Mouse (Mus musculus) heart, adult 8-10 months (tissue): Measurements from ENCODE around the gene Stag2. TPM values are rescaled to one million over a fixed set of nuclear protein-coding genes. Genes with fewer than 3 reads are reported as not detected.
A peak's percentile ranks its signal among the peaks of the same experiment; 100 is the strongest.

ENCODE experiments used
- DNase-seq: peaks from one replicate; pipeline ENCODE4 v3.0.0; 2022; ENCODE audit warnings: low spot score
- total RNA-seq, 4 experiments: library from RNA; stranded (reverse); gene quantifications; 2 replicates each; pipeline ENCODE4 v1.2.4; 2022

Gene Stag2
- 10 to 100 TPM; 32.6 to 43.5 (median 37.6) TPM for total RNA-seq

DNA sequence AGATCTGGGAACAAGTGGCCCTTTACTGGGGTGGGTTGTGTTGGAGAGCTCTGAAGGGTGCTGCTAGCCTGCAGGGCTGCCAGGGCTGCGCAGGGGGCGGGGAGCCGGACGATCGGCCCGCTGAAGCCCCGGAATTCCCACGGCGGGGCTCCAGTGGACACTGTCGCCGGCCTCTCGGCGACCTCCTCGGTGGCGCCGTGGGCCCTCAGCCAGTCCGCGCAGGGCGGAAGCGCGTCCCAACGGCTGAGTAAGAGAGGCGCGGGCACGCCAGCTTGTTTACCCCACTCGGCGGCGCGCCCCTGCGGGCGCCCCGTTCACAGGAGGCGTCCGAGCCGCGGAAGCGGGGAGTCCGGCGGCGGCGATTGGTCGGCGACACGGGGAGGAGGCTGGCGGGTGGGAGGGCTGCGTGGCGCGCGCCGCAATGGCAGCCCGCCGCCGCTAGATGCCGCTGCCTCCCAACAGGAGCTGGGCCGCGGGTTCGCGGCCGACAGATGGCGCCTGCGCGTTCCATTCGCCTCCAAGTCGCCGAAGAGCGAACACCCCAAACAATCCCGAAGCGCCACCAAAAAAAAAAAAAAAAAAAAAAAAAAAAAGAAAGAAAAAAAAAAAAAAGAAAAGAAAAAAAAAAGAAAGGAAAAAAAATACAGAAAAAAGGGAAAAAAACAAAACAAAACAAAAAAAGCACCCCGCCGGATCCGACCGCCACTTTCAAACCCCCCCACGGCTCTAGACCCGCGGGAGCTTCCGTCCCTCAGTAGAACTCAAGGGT lies at the start of gene Stag2:
Gene Stag2 (plus strand): TSS at position 530 of the 769 bp plus-strand sequence.
- peak; percentile 79 for DNase-seq

- no peak for DNase-seq
Observed at GRCm38 (mm10) chrX:42107137-42107536, 42.0 kb upstream of the Stag2 start.

- DNase-seq, result no peak
Observed at GRCm38 (mm10) chrX:42110585-42110984, 38.5 kb upstream of the Stag2 start.

DNA sequence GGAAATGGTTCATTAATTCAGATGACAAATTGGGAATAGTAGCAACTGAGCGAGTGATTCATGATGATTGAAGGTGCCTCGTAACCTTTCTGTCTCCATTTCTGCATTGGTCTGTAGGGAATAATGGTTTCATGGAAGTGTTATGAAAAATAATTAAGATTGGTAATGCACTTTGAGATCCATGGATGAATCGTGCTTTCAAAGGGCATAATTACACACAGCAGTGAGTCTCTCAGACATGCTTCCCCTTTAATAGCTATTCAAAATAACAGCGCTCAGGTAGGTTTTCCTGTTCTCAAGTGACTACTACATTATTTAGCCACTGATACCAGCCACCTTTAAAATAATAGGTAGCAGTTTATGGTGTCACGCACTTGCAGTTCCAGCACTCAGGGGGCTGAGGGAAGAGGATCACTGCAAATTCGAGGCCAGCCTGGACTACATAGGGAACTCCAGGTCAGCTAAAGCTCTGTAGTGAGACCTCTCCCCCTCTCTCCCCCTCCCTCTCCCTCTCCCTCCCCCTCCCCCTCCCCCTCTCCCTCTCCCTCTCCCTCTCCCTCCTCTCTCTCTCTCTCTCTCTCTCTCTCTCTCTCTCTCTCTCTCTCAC lies 29.6 kb upstream of the Stag2 start:
- DNase-seq, result no peak

- DNase-seq, result no peak
Observed at GRCm38 (mm10) chrX:42124963-42125697, 24.0 kb upstream of the Stag2 start.

GRCm38 (mm10) chrX:42139882-42140281 lies 9.2 kb upstream of the Stag2 start:
- DNase-seq, result no peak

- DNase-seq, result no peak
Observed at GRCm38 (mm10) chrX:42142620-42143019, 6.5 kb upstream of the Stag2 start.

DNA sequence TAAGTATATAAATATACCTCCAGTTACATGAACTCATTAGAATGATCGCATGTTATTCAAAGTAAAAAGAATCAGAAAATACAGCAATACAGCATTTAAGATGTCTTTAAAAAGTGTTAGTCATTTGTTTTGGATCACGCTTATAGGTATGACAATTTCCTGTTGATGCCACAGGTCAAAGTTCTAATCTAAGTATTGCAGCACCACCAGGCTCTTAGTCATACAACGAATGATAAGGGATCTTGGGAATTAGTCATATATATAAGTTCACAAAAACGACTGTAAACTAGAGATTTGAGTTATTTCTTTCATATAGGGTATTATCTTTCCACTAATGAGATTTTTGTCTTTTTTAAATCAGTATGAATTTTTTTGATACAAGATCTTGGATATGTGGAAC lies 5.1 kb upstream of the Stag2 start:
- DNase-seq, result no peak

- DNase-seq, result peak; percentile 57
Observed at GRCm38 (mm10) chrX:42148016-42148451, 1.1 kb upstream of the Stag2 start.

DNA sequence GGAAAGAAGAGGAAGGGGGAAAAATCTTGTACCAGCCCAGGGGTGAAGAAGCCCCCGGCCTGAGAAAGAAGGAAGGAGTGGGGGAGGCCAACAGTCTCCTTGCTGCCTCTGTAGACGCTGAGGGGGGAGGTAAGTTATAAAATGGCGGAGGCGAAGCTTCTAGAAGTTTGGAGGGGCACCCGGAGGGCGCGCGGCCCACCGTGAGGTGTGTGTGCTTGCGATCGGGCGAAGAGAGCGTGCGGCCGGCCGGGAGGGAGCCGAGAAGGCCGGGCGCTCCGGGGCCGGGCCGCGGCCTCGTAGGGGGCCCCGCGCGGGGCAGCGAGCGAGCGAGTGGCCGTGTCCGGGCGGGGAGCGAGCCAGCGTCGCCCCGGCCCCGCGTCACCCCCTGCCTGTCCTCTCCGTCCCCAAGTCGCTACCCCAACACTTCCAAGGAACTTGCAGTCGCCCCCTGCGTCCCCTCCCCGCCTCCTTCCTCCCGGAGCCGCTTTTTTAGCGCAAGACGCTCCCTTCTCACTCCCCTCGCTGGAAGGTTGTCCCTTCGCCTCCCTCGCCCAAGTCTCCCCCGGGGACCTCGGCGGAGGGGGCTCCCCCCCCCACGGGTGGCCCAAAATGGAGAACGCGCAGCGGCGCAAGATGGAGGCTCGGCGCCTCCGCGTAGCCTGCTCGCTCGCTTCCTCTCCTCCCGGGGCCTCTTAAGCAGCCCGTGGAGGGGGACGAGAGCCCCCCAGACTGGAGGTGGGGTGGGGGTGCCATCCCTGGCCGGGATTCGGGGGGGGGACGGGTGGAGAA lies 634 bp downstream of the Stag2 start:
- DNase-seq, result peak; percentile 43

DNA sequence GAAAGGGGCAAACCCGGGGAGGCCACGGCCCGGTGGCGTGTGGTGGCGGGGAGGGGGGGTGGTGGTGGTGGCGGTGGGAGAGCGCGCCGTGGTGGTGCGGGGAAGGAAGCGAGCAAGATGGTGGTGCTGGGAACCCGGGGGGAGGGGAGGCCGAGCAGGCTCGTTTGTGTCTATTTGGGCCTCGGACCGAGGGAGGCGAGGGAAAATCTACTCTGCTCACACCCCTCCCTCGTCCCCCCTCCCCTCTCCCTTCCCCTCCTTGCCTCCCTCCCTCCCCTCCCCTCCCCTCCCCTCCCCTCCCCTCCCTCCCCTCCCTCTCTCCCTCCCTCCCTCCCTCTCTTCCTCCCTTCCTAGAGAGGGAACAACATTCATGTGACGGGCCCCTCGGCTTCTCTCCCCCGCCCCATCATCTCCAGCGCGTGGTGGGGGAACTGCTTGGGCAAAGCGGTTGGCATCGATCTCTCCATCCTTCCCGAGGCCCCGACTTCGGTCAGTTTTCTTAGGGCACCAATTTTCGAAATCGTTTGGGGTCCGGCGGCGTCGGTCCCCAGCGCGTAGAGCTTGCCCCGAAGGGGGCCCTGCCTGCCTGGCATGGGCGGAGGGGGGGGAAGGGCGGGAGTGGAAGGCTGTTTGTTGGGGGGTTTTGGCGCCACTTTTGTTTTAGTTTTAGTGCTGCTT lies 1.4 kb downstream of the Stag2 start:
- peak; percentile 53 for DNase-seq

- DNase-seq, result peak; percentile 16
Observed at GRCm38 (mm10) chrX:42151024-42151754, 2.1 kb downstream of the Stag2 start.

DNA sequence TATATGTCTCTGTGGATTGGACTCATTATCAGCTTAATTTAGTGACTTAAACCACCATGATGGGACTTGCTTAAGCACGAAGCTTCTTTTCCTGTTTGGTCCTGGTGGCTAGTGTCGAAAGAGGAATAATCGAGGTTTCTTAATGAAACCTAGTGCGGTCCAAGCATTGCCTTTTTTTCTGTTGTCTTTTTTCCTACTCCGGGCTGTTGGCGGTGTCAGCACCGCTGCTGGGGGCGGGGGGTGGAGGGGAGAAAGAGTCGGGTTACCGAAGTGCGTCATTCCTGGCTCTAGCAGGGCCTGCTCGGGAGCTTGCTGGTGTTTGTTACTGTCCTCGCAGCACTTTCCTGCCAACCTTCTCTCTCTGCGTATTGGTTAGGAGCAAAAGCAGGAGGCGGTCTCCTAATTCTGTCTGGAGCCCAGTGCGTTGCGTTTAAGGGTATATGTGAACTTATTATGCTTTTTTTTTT lies 2.8 kb downstream of the Stag2 start:
- peak; percentile 84 for DNase-seq

GRCm38 (mm10) chrX:42153056-42153455 lies 3.9 kb downstream of the Stag2 start:
- DNase-seq, result no peak

GRCm38 (mm10) chrX:42165455-42165854 lies 16.3 kb downstream of the Stag2 start:
- DNase-seq, result no peak

DNA sequence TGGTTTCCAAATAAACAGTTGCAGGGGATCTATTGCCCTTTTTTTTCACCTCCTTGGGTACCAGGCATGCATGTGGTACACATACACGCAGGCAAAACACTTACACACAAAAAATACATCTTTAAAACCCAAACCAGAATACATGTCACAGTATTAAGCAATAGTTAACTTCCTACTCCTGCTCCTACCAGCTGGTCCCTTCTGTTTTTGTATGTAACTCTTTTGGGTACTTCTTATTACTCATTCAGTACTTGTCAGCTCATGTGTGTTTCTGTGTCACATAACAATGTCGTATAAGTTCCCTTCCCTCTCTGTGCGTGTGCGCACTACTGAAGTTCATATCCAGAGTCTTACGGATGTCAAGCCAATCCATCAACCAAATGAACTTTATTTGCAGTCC lies 21.7 kb downstream of the Stag2 start:
- no peak for DNase-seq

DNA sequence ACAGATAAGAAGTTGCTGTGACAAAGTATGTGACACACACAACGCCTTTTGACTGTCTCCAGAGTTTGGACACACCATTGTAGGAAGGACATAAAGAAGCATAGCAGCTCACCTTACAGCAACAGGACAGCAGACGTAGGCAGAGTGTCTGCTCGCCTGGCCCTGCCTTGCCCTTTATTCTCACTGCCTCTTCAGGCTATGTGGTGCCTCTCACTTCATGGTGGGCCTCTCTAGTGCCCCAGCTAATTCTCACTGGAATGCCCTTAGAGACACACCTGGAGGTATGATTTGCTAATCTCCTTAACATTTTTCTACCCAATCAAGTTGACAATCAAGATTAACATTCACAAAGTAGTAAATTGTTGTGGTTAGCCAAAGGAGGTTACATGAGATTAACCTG lies 38.5 kb downstream of the Stag2 start:
- DNase-seq, result no peak

DNA sequence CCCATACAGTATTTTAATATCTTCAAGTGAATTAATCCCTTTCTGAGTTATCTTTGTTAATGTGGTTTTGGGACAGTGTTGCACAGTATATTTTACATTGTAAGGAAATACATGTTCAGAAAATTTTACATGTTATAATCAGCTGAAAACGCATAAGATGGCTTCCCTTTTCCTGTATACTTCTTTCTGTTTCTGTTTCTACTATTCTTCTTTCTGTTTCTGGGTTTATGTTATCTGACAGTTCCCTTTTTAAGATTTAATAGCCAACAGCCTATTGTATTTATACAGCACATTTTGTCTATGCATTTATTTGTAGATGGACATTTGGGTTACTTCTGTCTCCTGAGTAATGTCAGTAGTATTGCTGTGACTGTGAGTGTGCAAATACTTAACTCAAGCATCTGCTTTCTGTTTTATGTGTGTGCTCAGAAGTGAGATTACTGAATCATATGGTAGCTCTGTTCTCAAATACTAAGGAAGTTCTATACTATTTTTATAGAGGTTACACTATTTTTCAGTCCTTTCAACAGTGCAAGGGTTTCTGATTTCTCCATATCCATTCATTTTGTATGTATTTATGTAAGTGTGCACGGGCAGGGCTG lies 39.8 kb downstream of the Stag2 start:
- no peak for DNase-seq

DNA sequence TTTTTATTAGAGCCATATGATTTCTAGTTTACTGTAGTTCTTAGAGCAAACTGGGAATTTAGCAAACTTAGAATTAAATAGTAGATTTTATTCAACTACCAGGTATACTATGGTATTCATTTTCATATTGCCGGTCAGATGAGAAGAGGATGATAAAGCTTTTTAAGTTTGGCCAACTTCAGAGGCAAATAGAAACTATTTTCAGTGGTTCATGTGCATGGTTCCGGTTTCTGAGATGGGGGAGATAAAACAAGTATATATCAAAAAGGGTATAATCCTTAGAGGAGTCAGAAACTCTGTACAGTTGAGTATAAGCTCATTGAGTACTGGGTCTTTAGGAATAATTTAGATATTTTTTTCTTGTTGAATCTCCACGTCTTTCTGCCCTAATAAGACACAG lies 45.5 kb downstream of the Stag2 start:
- no peak for DNase-seq

GRCm38 (mm10) chrX:42202482-42202881 lies 53.4 kb downstream of the Stag2 start:
- DNase-seq, result no peak
